Mouse (Mus musculus): Measurements from ENCODE around the gene Rfx1.

Gene Rfx1

GRCm38 (mm10) chr8:84089277-84089676 lies 22.6 kb downstream of the Rfx1 start:
- no peak for DNase-seq (ENCODE audit: low read depth, low spot score)

- DNase-seq (ENCODE audit: low read depth, low spot score): no peak
These were observed 24.0 kb downstream of the Rfx1 start for GRCm38 (mm10) chr8:84090585-84090984.

DNA sequence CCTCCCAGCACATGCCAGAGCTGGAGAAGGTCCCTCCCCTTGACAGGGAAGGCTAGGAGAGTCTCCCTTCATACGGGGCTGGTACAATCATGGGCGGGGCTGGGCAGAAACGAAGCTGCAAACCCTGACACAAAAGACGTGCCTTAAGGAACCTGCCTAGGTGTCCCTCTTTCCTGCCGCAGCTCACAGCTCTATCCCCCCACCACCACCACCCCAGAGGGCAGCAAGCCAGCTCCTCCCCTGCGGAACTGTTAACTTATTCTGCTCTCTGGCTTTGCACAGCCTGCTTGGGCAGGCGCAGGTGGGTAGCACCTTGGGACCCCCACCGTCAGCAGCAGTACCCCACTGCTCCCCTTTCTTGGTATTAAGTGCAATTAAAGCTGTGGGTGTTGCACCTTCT lies 29.4 kb downstream of the Rfx1 start:
- DNase-seq (ENCODE audit: low read depth, low spot score): peak; percentile 30

DNA sequence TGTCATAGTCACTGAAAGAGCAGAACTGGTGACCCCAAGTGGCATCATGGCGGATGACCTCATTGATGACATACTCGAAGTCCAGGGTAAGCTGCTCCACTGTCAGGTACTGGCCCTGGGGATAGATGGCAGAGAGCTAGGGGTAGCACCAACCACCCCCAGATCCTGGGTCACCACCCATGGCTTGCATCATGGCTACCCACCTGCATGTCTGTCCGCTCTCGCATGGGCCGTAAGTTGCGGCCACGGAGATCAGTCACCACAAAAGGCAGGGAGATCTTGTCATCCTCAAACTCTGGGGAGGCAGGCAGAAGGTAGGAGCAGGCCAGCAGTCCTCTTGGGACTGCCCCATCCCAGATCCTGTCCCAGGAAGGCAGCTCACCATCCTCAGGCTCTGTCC lies 31.7 kb downstream of the Rfx1 start:
- DNase-seq (ENCODE audit: low read depth, low spot score): no peak

DNA sequence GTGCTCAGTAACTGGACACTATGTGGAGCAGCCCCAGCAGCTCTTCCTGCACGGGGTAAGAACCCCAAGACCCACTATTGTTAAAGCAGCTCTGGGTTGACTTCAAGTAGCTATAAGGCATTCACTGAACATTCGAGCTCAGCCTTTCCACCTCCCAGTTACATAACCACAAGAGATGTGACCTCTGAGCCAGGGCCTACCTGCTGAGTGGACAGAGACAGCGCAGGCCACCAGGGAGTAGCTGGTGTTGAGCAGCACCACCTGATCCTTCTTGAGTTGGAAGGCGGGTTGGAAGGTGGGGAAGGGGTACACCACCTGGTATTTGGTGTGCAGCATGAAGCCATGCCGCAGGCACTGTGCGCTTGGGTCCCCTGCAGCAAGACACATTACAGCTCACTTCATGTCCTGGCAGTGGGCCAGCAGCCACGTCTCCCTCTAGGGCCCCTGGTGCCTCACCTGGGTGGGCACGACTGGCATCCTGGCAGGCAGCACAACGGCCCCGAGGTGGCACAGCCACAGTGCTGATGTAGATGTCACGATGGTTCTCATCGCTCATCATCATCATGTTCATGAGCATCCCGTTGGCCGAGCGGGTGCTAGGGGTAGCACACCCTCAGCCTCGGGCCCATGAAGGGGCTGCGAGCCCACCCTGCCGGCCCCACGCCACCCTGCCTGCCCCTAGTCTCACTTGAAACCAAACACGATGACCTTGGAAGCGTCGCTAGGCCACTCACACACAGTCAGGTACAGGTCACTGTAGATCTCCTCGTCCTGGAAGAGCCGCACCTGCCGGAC lies 35.0 kb downstream of the Rfx1 start:
- no peak for DNase-seq (ENCODE audit: low read depth, low spot score)

GRCm38 (mm10) chr8:84103601-84104000 lies 37.0 kb downstream of the Rfx1 start:
- DNase-seq (ENCODE audit: low read depth, low spot score): no peak

DNA sequence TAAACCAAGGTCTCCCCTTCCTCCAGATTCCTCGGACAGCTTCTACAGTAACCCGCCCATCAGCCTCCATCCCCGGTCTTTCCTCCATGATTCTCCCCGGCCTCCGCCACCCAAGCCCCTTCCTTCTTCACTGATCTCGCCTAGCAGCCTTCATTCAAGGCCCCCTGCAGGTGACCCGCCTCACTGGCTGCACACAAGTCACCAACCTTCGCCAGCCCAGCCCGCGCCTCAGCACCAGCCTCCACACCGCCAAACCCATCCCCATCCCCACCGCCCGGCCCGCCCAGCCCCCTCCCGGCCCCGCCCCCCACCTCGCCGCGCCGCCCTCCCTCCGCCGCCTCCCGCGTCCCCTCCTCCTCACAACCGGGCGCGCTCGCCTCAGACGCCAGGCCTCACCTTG lies 37.6 kb downstream of the Rfx1 start:
- DNase-seq (ENCODE audit: low read depth, low spot score): peak; percentile 93

DNA sequence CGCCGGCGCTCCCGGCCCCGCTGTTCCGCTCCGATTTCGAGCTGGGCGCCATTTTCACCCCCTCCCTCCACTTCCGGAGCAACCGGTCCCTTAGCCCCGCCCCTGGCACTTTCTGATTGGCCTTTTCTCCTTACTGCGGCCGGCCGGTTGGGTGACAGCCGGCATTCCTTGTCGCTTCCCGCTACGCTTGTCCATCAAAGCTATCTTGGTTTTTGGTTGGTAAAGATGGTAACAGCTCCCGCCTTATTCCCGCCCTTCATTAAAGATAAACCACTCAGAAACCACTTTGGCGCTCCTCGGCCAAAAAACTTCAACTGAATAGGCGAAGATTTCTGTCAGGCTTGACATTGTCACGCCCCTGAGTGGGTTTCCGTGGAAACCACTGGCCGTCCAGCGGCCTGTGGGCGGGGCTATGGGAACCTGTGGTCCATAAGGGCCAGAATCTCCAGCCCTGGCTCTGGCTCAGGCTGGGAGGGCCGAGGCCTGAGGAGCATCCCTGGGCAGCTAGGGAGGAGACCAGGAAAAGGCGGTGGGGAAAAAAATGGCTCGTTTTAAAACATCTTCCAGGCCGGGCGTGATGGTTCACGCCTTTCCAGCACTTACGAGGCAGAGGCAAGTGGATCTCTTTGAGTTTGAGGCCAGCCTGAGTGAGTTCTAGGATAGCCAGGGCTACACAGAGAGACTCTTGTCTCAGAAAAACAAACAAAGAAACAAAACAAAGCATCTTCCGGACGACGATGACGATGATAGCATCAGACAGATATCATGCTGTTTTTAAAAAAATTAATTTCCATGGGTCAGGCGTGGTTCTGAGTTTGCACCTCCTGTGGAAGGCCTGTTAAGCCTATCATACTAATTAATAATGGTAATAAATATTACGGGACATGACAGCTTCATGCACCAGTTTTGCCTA lies 38.3 kb downstream of the Rfx1 start, which contains the start of gene Dcaf15:
TSS of gene Dcaf15 (minus strand) at position 72 of the 913 bp plus-strand sequence.
- DNase-seq (ENCODE audit: low read depth, low spot score): peak; percentile 99

GRCm38 (mm10) chr8:84105676-84106075 lies 39.0 kb downstream of the Rfx1 start:
- no peak for DNase-seq (ENCODE audit: low read depth, low spot score)

- DNase-seq (ENCODE audit: low read depth, low spot score): no peak
These were observed 39.8 kb downstream of the Rfx1 start for GRCm38 (mm10) chr8:84106216-84107040.

DNA sequence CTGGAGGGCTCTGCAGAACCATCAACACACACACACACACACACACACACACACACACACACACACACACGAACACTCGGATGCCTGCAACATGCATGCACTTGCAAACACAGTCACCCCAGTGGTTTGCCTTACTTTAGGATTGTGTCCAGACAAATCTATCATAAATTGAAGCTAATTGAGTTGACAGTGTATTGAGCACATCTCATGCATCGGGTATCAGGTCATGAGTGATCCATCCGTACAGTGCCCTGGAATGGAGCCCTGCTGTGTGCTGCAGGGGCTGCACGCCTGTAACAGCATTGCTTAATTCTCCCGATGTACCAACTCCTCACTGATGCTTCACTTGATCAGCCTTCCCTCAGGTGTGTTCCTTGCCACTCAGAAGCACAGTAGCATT lies 49.0 kb downstream of the Rfx1 start:
- no peak for DNase-seq (ENCODE audit: low read depth, low spot score)

- no peak for DNase-seq (ENCODE audit: low read depth, low spot score)
These were observed 55.5 kb downstream of the Rfx1 start for GRCm38 (mm10) chr8:84122151-84122550.

- DNase-seq (ENCODE audit: low read depth, low spot score): no peak
These were observed 59.0 kb downstream of the Rfx1 start, which contains the start of gene Podnl1 for GRCm38 (mm10) chr8:84125656-84126055. Gene Podnl1 (plus strand): TSS chr8:84125989.

DNA sequence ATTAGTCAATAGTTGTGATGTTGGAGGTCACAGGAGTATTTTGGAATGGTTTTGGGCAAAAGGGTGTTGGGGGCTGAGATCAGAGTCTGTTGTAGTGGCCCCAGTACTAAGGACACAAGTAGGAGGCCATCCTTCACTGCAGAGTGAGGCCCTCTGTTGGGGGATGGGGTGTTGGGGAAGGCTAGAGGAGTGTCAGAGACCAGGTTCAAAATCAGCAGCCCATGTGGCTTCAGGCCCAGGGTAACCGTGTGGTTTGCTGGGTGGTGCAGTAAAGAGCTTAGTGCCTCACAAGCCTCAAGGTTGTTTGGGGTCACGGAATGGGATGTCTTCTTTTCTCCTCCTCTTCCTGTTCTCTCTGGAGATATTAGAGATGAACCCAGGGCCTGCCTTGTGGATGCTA lies 60.1 kb downstream of the Rfx1 start:
- DNase-seq (ENCODE audit: low read depth, low spot score): no peak

GRCm38 (mm10) chr8:84127202-84127901 lies 60.7 kb downstream of the Rfx1 start:
- no peak for DNase-seq (ENCODE audit: low read depth, low spot score)

DNA sequence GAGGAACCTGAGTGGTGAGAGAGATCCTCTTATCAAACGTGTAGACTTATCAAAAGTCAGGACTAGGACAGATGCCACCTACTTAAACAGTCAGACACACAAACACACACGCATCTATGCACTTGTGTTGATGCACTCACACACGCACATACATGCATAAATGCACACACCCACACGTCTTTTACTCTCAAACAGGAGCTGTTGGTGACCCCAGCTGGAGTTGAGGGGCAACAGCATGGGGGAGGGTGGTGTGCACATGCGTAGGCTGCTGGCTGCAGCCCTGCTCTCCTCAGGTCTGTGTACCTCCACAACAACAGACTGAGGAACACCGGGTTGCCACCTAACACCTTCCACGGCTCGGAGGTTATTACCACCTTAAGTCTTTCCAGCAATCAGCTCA lies 61.6 kb downstream of the Rfx1 start:
- DNase-seq (ENCODE audit: low read depth, low spot score): no peak

- DNase-seq (ENCODE audit: low read depth, low spot score): peak; percentile 67
These were observed 64.2 kb downstream of the Rfx1 start for GRCm38 (mm10) chr8:84130806-84131205.

DNA sequence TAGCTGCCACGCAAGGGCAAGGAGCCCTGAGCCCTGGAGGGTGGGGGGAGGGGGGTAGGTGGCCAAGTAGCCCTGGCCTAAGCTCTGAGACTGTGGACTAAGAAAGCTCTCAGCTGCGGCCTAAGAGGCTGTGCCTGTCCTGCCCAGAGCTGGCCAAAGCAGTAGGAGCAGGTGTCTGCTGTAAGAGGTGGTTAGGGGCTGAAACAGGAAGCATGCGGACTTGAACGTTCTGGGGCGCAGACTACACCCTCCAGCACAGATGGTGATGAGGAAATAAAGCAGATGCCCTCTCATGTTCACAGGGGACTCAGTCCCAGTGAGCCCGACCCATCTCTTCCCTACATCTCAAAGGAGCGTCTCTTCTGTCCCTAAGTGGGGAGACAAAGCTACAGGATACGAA lies 65.6 kb downstream of the Rfx1 start:
- DNase-seq (ENCODE audit: low read depth, low spot score): no peak

DNA sequence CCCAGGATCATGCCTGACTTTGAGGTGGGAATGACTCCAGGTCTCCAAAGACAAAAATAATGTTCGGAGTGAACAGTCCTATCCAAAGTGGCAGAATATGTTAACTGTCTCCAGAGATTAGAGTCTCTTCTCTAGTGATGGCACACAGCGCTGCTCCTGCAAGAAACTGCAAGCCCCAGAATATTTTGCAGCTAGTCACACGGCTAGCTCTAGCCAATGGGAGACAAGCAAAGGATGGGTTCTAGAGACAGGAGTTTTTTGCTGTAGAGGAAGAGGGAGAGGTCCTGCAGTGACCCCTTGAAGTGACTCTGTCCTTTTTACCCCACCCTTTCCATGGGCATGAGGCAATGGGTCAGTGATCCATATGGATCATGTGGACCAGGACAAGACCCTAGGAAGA lies 71.2 kb downstream of the Rfx1 start:
- peak; percentile 57 for DNase-seq (ENCODE audit: low read depth, low spot score)

DNA sequence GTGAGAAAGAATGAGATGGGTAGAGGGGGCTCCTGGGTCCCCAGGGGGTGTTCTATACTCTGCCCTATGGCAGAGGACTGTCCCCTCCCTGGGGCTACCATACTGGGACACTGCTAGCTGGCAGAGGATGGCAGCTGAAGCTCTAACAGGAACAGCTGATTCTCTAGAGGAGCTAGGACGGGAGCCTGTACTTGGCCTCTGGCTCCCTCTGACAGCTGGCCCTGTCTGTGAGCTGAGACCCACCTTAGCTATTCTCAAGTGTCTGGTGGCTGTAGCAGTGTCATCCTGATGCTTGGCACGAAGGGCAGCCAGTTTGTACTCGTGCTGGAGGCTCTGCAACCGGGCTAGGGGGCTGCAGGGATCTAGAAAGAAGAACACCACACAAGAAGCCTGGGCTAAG lies 74.2 kb downstream of the Rfx1 start:
- DNase-seq (ENCODE audit: low read depth, low spot score): no peak

DNA sequence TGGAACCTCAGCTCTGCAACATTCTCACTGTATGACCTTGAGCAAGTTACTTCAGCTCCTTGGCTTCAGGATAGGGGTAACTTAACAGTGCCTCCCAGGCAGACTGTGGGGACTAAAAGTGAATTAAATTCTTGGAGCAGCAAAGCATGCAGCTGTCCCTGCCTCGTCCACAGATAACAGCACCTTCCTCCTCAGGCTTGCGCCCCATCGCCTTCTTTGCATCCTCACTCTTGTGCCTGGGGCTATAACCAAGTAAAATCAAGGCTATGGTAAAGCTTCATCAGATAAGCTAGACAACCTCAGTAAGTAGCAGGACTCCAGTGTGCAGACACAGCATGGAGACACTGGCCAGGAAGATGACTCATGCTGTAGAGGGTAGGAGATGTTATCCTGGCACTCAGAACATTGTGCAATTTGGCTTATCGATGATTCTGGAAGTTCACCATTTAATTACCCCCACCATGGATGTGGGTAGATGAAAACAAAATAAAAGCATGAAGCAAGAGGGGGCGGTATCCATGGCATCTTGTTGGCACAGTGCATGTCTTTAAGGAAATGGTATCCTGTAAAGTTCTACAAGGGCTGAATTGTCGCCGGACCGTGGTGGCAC lies 78.1 kb downstream of the Rfx1 start:
- no peak for DNase-seq (ENCODE audit: low read depth, low spot score)

Measured in ZHBTc4 (cell line).